Mouse (Mus musculus) bone marrow macrophage, adult 2 months (primary cell): Measurements from ENCODE around the gene Il17ra.

Experiments used
- CTCF ChIP-seq: IDR thresholded peaks from 2 replicates; pipeline ENCODE4 v1.5.1; 2012; ENCODE audit warnings: low read depth, mild to moderate bottlenecking, low read length, moderate library complexity
- POLR2A ChIP-seq: IDR thresholded peaks from 2 replicates; pipeline ENCODE4 v1.6.1; 2012; ENCODE audit warnings: mild to moderate bottlenecking, low read depth, low read length, borderline replicate concordance

DNA sequence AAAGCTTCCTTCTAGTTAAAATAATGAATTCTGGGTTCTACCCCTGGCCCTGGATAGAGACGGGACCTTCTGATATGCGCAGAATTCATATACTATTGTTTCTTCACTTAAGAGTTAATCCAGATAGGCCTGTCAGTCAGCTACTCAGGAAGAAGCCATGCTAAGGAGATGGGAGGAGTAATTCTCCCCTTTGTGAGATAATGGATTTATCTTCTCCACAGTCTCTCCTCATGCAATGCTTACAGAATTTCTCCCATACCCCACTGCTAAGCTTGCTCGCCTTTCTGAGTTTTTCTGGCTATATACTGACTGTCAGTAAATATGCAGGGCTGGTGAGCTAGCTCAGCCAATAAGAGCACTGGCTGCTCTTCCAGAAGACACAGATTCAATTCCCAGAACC is 12.8 kb upstream of the Il17ra start:
- TF ChIP-seq POLR2A (no peak), CTCF (no peak)
